Mouse (Mus musculus) liver, adult 2 months (tissue): ENCODE measurements around the gene Eif1ad. TPM values are rescaled to one million over a fixed set of nuclear protein-coding genes. Genes with fewer than 3 reads are reported as not detected.
A peak's percentile ranks its signal among the peaks of the same experiment; 100 is the strongest.

Source experiments
- DNase-seq: peaks from one replicate; pipeline ENCODE4 v3.0.0-alpha.2; 2011; ENCODE audit warnings: low read depth, low spot score; ENCODE audit errors: extremely low read depth
- H3K27ac ChIP-seq: fragments of 200-500 bp; replicated peaks from 2 replicates; pipeline ENCODE4 v1.5.1; 2012; ENCODE audit warnings: low read depth, mild to moderate bottlenecking, control low read depth, inconsistent platforms, low read length; ENCODE audit not compliant: insufficient read depth
- H3K27me3 ChIP-seq: fragments of 200-500 bp; 2 replicates; pipeline ENCODE4 v1.6.1; 2012; ENCODE audit warnings: mild to moderate bottlenecking, moderate library complexity, low read length, inconsistent platforms; ENCODE audit not compliant: control insufficient read depth, insufficient read depth
- H3K36me3 ChIP-seq: fragments of 200-500 bp; 2 replicates; pipeline ENCODE4 v1.6.1; 2012; ENCODE audit warnings: low read length, inconsistent platforms; ENCODE audit not compliant: control insufficient read depth, insufficient read depth
- H3K4me1 ChIP-seq: fragments of 200-500 bp; 2 replicates; pipeline ENCODE4 v1.6.1; 2011; ENCODE audit warnings: low read length; ENCODE audit not compliant: control insufficient read depth, insufficient read depth
- H3K4me3 ChIP-seq: fragments of 200-500 bp; 2 replicates; pipeline ENCODE4 v1.5.1; 2011; ENCODE audit warnings: low read depth, mild to moderate bottlenecking, control low read depth, low read length, moderate library complexity; ENCODE audit not compliant: insufficient read depth
- H3K79me2 ChIP-seq: fragments of 200-500 bp; 2 replicates; pipeline ENCODE4 v1.6.1; 2012; ENCODE audit warnings: inconsistent platforms, mild to moderate bottlenecking, low read length, moderate library complexity; ENCODE audit not compliant: control insufficient read depth, insufficient read depth
- H3K9ac ChIP-seq: fragments of 200-500 bp; 2 replicates; pipeline ENCODE4 v1.6.1; 2012; ENCODE audit warnings: low read depth, mild to moderate bottlenecking, control low read depth, inconsistent platforms, low read length
- CTCF ChIP-seq: fragments of 200-500 bp; IDR thresholded peaks from 2 replicates; pipeline ENCODE4 v1.5.1; 2011; ENCODE audit warnings: low read depth, low read length, control low read depth
- POLR2A ChIP-seq: fragments of 200-500 bp; IDR thresholded peaks from 2 replicates; pipeline ENCODE4 v1.6.1; 2011; ENCODE audit warnings: low read length, control low read depth; ENCODE audit not compliant: insufficient read depth; ENCODE audit errors: extremely low read depth
- WGBS: fragments of 180-500 bp; shearing (Covaris S2); methylation state at CpG from one replicate; pipeline ENCODE4 v1.1.7; 2018; 5-methylcytosine and 5-hydroxymethylcytosine counted together
- polyA plus RNA-seq: library from polyadenylated mRNA; depleted of rRNA; stranded (reverse); fragments of >200 nt; gene quantifications from 2 replicates; pipeline ENCODE4 v1.2.3, GENCODE M21; 2012
- total RNA-seq: library from RNA; depleted of rRNA; stranded (reverse); fragments of >200 nt; gene quantifications from 2 replicates; pipeline ENCODE4 v1.2.3, GENCODE M21; 2014

Gene Eif1ad
- total and polyA plus RNA-seq, 2 experiments: 12.7 to 25.9 TPM

GRCm38 (mm10) chr19:5353609-5354008 is 12.9 kb upstream of the Eif1ad start:
- no peaks in the 10 kb centered on the region for H3K27me3 ChIP-seq
- H3K79me2 ChIP-seq: no peaks in the 10 kb centered on the region
- 76% methylated on average over 2 of the region's 2 CpGs for WGBS
- TF ChIP-seq CTCF (no peak), POLR2A (no peak)
- no peak overlapping the region for H3K4me3 ChIP-seq
- no peak overlapping the region for H3K27ac ChIP-seq
- peaks cover 3% of the 10 kb centered on the region; the same call in 1 of the 2 replicates for H3K4me1 ChIP-seq
- H3K36me3 ChIP-seq: no peaks in the 10 kb centered on the region
- no peak overlapping the region for H3K9ac ChIP-seq
- DNase-seq: no peak

DNA sequence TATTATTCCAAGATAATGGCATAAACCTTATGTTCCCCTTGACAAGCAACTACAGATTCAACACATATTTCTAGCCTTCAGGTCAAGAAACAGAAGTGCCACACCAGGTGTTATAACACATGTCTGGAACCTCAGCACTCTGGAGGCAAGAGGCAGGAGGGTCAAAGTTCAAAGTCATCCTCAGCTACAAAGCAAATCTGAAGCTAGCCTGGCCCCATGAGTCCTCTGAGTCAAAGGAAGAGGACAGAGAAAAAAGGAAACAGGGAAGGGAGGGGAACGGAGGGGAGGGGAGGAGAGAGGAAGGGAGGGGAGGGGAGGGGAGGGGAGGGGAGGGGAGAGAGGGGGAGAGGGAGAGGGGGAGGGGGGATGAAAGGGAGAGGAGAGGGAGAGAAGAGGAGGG is 10.5 kb upstream of the Eif1ad start:
- Histone ChIP-seq H3K27me3 (no peaks in the 10 kb centered on the region), H3K9ac (no peak overlapping the region), H3K27ac (no peak overlapping the region), H3K79me2 (no peaks in the 10 kb centered on the region), H3K4me3 (no peak overlapping the region), H3K4me1 (no peaks in the 10 kb centered on the region), H3K36me3 (no peaks in the 10 kb centered on the region)
- no peak for TF ChIP-seq CTCF
- TF ChIP-seq POLR2A: no peak
- WGBS: no CpG with 5 or more reads among the region's 1 CpGs
- no peak for DNase-seq

- H3K9ac ChIP-seq: no peak overlapping the region
- H3K27me3 ChIP-seq: no peaks in the 10 kb centered on the region
- WGBS: 93% methylated on average over 2 of the region's 2 CpGs
- peaks cover 3% of the 10 kb centered on the region; the same call in 1 of the 2 replicates for H3K79me2 ChIP-seq
- H3K27ac ChIP-seq: no peak overlapping the region
- no peak overlapping the region for H3K4me3 ChIP-seq
- TF ChIP-seq CTCF (no peak), POLR2A (no peak)
- H3K36me3 ChIP-seq: no peaks in the 10 kb centered on the region
- DNase-seq: no peak
- H3K4me1 ChIP-seq: peaks cover 3% of the 10 kb centered on the region; the same call in 1 of the 2 replicates
These were observed 4.4 kb upstream of the Eif1ad start for GRCm38 (mm10) chr19:5362186-5362585.

DNA sequence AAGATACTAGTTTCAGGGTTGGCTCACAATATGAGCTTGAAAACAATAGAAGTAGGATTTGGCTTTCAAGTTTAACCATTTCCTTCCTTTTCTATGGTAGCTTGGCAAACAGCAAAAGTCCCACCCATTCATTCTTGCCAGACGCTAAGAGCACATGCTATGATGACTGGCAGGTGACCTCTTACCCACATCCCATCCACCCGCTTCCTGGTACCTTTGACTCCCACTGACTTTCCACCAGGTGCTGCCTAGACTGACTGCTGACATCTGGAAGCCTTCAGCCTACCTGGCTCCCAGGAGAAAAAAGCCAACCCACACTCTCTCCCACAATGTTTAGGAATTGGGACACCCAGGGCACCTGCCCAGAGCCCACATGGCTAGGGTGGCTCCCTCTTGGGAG is 2.4 kb upstream of the Eif1ad start:
- H3K79me2 ChIP-seq: peaks cover 6% of the 10 kb centered on the region; the same call in 1 of the 2 replicates
- no peak for DNase-seq
- WGBS: 75% methylated on average over 2 of the region's 2 CpGs
- no peak overlapping the region for H3K9ac ChIP-seq
- peaks cover 2% of the 10 kb centered on the region; the same call in 1 of the 2 replicates for H3K36me3 ChIP-seq
- no peak overlapping the region for H3K27ac ChIP-seq
- peaks cover 5% of the 10 kb centered on the region; the same call in 1 of the 2 replicates for H3K4me1 ChIP-seq
- H3K4me3 ChIP-seq: no peak overlapping the region
- no peaks in the 10 kb centered on the region for H3K27me3 ChIP-seq
- no peak for TF ChIP-seq POLR2A
- TF ChIP-seq CTCF: no peak

DNA sequence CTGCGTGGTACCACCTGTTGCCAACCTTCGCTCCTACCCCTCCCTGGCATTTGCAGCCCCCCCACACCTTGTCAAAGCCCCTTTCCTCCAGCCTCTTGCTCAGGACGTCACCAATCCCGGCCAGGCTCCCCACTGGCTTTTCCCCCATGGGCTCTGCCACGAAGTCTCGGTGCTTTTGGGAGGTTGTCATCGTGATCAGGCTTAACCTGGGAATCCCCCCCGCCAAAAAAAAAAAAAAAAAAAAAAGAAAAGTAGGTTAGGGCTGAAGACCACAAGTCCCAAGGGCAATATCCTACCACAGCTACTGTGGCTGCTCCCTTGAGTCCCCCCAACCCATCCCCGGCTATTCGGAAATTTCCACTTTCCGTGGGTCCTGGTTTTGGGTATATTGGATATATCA is 790 bp upstream of the Eif1ad start:
- no peak for DNase-seq
- H3K27ac ChIP-seq: no peak overlapping the region

GRCm38 (mm10) chr19:5367053-5367359 is 465 bp downstream of the Eif1ad start, which contains the start of gene Banf1:
Gene Banf1, minus strand, starts transcription at chr19:5367168.
- WGBS: under 1% methylated on average over 33 of the region's 33 CpGs
- Histone ChIP-seq H3K4me3 (peak within 1 kb of the TSS; percentile 76), H3K4me1 (peaks cover 5% of the 10 kb centered on the region; the same call in 1 of the 2 replicates), H3K36me3 (peaks cover 15% of the 10 kb centered on the region), H3K79me2 (peaks cover 6% of the 10 kb centered on the region; the same call in 1 of the 2 replicates), H3K27me3 (no peaks in the 10 kb centered on the region), H3K9ac (peak within 1 kb of the TSS; percentile 93), H3K27ac (peak within 1 kb of the TSS; percentile 93)
- no peak for DNase-seq
- TF ChIP-seq CTCF (no peak), POLR2A (no peak)

More for the DNA sequence above, 790 bp upstream of the Eif1ad start:
- WGBS: 15% methylated on average over 11 of the region's 11 CpGs
- Histone ChIP-seq H3K79me2 (peaks cover 6% of the 10 kb centered on the region; the same call in 1 of the 2 replicates), H3K36me3 (peaks cover 15% of the 10 kb centered on the region), H3K4me3 (peak overlapping the region; percentile 76), H3K27me3 (no peaks in the 10 kb centered on the region), H3K9ac (peak overlapping the region; percentile 62), H3K4me1 (peaks cover 5% of the 10 kb centered on the region; the same call in 1 of the 2 replicates)
- TF ChIP-seq CTCF (no peak), POLR2A (no peak)
